Mouse (Mus musculus) heart, adult 2 months (tissue): ENCODE measurements at regions not wholly inside any gene's neighbourhood (a gene's known extent, or its start where the extent isn't known, plus 50 kb on each side); places are given as distances from the start of the nearest gene placed in this dataset.

ENCODE experiments used
- DNase-seq, 2 experiments: peaks; one replicate each; pipeline ENCODE4 v3.0.0; 2021
- H3K27ac ChIP-seq: fragments of 200-600 bp; 2 replicates; pipeline ENCODE4 v1.8.1; 2022
- H3K27me3 ChIP-seq: fragments of 200-500 bp; 2 replicates; pipeline ENCODE4 v1.6.1; 2012; ENCODE audit warnings: mild to moderate bottlenecking, low read length, inconsistent platforms, mixed read lengths; ENCODE audit not compliant: control insufficient read depth, insufficient read depth
- H3K36me3 ChIP-seq: fragments of 200-500 bp; 2 replicates; pipeline ENCODE4 v1.6.1; 2012; ENCODE audit warnings: low read length, inconsistent platforms; ENCODE audit not compliant: control insufficient read depth, insufficient read depth
- H3K4me1 ChIP-seq: fragments of 200-500 bp; 2 replicates; pipeline ENCODE4 v1.6.1; 2011; ENCODE audit warnings: low read length; ENCODE audit not compliant: control insufficient read depth, insufficient read depth
- H3K4me3 ChIP-seq: fragments of 200-600 bp; 2 replicates; pipeline ENCODE4 v1.8.1; 2022
- H3K79me2 ChIP-seq: fragments of 200-500 bp; replicated peaks from 2 replicates; pipeline ENCODE4 v1.6.1; 2012; ENCODE audit warnings: mild to moderate bottlenecking, inconsistent platforms, low read length, moderate library complexity, mixed read lengths; ENCODE audit not compliant: control insufficient read depth, insufficient read depth
- H3K9ac ChIP-seq: fragments of 200-500 bp; 2 replicates; pipeline ENCODE4 v1.6.1; 2012; ENCODE audit warnings: low read depth, mild to moderate bottlenecking, control low read depth, inconsistent platforms, low read length, mixed read lengths
- CTCF ChIP-seq: fragments of 200-600 bp; IDR thresholded peaks from 2 replicates; pipeline ENCODE4 v1.8.1; 2022; ENCODE audit warnings: antibody characterized with exemption, mild to moderate bottlenecking, moderate library complexity
- EP300 ChIP-seq: fragments of 200-500 bp; IDR thresholded peaks from 2 replicates; pipeline ENCODE4 v1.6.1; 2011; ENCODE audit warnings: low read depth, low read length, control low read depth; ENCODE audit not compliant: insufficient read depth
- POLR2A ChIP-seq: fragments of 200-500 bp; IDR thresholded peaks from 2 replicates; pipeline ENCODE4 v1.6.1; 2011; ENCODE audit warnings: mild to moderate bottlenecking, low read depth, low read length, control low read depth; ENCODE audit not compliant: insufficient read depth
- WGBS: fragments of 180-500 bp; shearing (Covaris S2); methylation state at CpG from one replicate; pipeline ENCODE4 v1.1.7; 2018; 5-methylcytosine and 5-hydroxymethylcytosine counted together
- intact Hi-C: fragments of 180-260 bp; cut with DNase I; formaldehyde crosslinking; loops from one replicate; pipeline ENCODE4 v1.15.1; 2025

DNA sequence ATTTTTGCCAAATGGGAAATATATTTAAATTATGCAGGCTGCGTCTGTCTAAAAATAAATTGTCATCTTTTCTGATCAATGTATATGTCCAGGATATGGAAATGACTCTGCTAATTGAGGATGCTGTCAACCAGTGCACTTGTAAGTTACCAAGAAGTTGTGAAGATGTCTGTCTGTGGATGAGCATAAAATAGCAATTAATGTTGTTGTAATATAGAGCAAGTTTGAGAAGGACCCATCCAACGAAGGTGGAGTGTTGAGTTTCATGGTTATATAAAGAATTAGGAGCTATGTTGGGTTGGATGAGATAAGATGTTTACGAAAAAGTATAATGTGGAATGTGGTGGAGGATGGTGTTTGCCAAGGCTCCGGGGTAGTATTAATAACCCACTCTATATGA is 131.6 kb downstream of the Zbtb18 start:
- DNase-seq = no peak
- no peak overlapping the region for H3K4me3 ChIP-seq
- H3K9ac ChIP-seq = no peak overlapping the region
- WGBS = 80% methylated on average over 4 of the region's 4 CpGs
- H3K79me2 ChIP-seq = no peaks in the 10 kb centered on the region
- no peaks in the 10 kb centered on the region for H3K36me3 ChIP-seq
- H3K4me1 ChIP-seq = no peaks in the 10 kb centered on the region
- intact Hi-C loops = no loop called here
- no peak for TF ChIP-seq CTCF
- no peak for TF ChIP-seq POLR2A
- TF ChIP-seq EP300 = no peak
- H3K27me3 ChIP-seq = no peaks in the 10 kb centered on the region
- no peak overlapping the region for H3K27ac ChIP-seq

DNA sequence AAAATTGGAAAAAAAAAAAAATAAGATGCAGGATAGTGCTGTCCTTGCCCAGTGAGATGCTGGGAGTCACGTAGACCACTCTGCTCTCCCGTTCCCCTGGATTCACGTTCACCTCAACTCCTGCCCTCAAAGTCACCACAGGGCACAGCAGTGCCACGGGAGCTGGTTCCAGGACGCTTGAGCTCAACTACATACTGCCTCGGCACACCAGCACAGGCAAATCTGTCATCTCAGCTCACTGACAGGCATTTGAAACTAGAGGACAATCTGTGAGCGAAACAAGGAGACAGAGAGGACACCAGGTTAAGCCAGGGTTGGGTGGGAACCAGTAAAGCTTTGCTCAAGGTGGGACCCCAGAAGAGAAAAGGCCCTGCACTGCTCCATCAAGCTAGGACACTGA is 132.2 kb downstream of the Zbtb18 start:
- 87% methylated on average over 7 of the region's 7 CpGs for WGBS
- Histone ChIP-seq H3K79me2 (no peaks in the 10 kb centered on the region), H3K4me1 (no peaks in the 10 kb centered on the region), H3K27me3 (no peaks in the 10 kb centered on the region), H3K27ac (no peak overlapping the region), H3K36me3 (no peaks in the 10 kb centered on the region), H3K9ac (no peak overlapping the region), H3K4me3 (no peak overlapping the region)
- no peak for TF ChIP-seq POLR2A
- no peak for TF ChIP-seq CTCF
- TF ChIP-seq EP300 = no peak
- DNase-seq = no peak
- intact Hi-C loops = no loop called here

DNA sequence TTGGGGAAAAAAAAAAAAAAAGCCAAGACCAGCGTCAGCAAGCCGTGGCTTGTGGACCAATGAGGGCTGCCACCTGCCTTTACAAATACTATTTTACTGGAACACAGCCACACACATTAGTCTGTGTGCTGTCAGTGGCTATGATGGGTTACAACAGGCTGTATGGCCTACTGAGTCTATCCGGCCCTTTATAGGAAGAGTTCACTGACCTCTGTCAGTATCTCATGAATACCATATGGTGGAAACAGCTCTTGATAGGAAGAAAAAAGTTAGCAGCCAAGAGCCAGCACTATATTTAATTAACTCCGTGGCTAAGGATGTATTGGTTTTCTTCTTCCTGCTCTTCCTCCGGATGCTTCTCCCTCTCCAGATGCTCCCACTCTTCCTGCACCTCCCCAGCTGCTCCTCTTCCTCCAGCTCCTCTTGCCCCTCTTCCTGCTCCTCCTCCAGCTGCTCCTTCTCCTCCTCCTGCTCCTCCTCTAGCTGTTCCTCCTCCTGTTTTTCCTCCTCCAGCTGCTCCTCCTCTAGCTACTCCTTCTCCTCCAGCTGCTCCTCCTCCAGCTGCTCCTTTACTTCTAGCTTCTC is 142.2 kb downstream of the Zbtb18 start:
- no peak overlapping the region for H3K9ac ChIP-seq
- no peaks in the 10 kb centered on the region for H3K36me3 ChIP-seq
- H3K27ac ChIP-seq = no peak overlapping the region
- 44% methylated on average over 5 of the region's 5 CpGs for WGBS
- H3K4me3 ChIP-seq = no peak overlapping the region
- H3K27me3 ChIP-seq = no peaks in the 10 kb centered on the region
- no peaks in the 10 kb centered on the region for H3K4me1 ChIP-seq
- no peaks in the 10 kb centered on the region for H3K79me2 ChIP-seq
- intact Hi-C loops = no loop called here
- DNase-seq = no peak
- TF ChIP-seq EP300 (no peak), CTCF (no peak), POLR2A (no peak)

DNA sequence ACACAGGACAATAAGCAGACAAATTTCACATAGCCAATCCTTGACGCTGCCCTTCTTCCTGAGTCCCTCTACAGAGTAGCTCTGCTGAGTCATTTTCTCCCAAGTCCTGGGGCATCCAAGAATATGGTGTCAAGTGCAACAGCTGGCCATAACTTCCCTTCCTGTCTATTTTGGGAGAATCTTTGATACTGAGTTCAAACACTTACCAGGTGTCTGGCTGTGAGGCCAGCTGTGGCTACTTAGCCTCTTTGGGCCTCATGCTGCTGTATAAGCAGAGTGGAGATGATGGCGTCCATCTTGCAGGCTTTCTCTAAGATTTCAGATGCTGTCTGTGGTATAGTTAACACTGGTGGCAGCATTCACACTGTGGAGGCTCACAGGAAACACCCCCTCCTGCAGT is 143.2 kb downstream of the Zbtb18 start:
- H3K36me3 ChIP-seq = no peaks in the 10 kb centered on the region
- no peak for TF ChIP-seq CTCF
- no peak for TF ChIP-seq EP300
- no peak for TF ChIP-seq POLR2A
- H3K9ac ChIP-seq = no peak overlapping the region
- no peak for DNase-seq
- no peak overlapping the region for H3K4me3 ChIP-seq
- no peaks in the 10 kb centered on the region for H3K79me2 ChIP-seq
- no peaks in the 10 kb centered on the region for H3K4me1 ChIP-seq
- no peak overlapping the region for H3K27ac ChIP-seq
- intact Hi-C loops = no loop called here
- 75% methylated on average over 2 of the region's 2 CpGs for WGBS
- no peaks in the 10 kb centered on the region for H3K27me3 ChIP-seq

DNA sequence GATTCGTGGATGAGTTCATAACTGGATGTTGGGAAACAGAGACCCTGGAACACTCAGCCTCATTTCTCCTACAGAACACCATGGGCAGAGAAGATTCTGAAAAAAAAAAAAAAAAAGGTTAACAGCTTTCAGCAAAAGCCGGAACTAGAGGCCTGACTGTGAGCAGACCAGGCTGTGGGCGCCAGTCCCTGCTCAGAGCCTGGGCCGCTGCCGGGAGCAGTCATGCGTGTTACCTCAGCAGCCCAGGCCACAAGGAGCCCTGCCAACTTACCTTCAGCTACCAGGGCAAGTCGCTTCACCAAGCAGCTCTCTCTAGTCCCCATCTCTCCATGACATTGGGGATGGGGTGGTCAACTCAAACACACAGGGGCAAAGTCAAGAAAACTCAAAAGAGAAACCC is 140.6 kb upstream of the 1700016C15Rik start:
- 92% methylated on average over 7 of the region's 7 CpGs for WGBS
- no peaks in the 10 kb centered on the region for H3K27me3 ChIP-seq
- no peak overlapping the region for H3K9ac ChIP-seq
- no peak for TF ChIP-seq POLR2A
- no peak for TF ChIP-seq CTCF
- TF ChIP-seq EP300 = no peak
- no peak overlapping the region for H3K27ac ChIP-seq
- no peaks in the 10 kb centered on the region for H3K36me3 ChIP-seq
- intact Hi-C loops = no loop called here
- DNase-seq = no peak
- no peaks in the 10 kb centered on the region for H3K4me1 ChIP-seq
- no peaks in the 10 kb centered on the region for H3K79me2 ChIP-seq
- no peak overlapping the region for H3K4me3 ChIP-seq

DNA sequence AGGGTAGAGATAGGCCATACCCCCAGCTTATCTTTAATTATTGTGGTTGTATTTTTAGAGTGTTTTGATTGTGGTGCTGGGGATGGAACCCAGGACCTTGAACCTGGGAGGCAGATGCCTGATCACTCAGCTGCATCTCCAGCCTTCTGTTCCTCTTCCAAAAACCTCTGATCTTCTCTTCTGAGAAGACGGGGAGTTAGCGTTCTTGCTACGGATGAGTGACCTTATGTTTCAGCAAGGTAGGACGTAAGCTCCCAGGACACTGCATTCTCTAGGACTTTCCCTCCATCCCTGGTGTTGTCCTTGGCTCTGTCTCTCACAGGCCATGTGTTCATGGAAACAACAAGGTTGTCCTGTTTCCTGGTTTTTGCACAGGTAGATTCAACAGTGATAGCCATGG is 140.0 kb upstream of the 1700016C15Rik start:
- no peak for DNase-seq
- Histone ChIP-seq H3K27ac (no peak overlapping the region), H3K79me2 (no peaks in the 10 kb centered on the region), H3K27me3 (no peaks in the 10 kb centered on the region), H3K9ac (no peak overlapping the region), H3K4me3 (no peak overlapping the region), H3K4me1 (no peaks in the 10 kb centered on the region), H3K36me3 (no peaks in the 10 kb centered on the region)
- 96% methylated on average over 4 of the region's 4 CpGs for WGBS
- TF ChIP-seq CTCF (no peak), EP300 (no peak), POLR2A (no peak)
- intact Hi-C loops = no loop called here
